Mouse (Mus musculus) forebrain, postnatal 0 days (tissue): ENCODE measurements at regions not wholly inside any gene's neighbourhood (a gene's known extent, or its start where the extent isn't known, plus 50 kb on each side); places are given as distances from the start of the nearest gene placed in this dataset.

Experiments
- ATAC-seq: fragments of 200-750 bp; cut with Nextera tagmentation; 2 replicates; pipeline ENCODE4 v1.8.0; 2017; ENCODE audit warnings: mild to moderate bottlenecking, moderate library complexity
- DNase-seq: peaks from one replicate; pipeline ENCODE4 v3.0.0-alpha.2; 2015
- H3K27ac ChIP-seq: fragments of 300-500 bp; sonication (generic); 2 replicates; pipeline ENCODE4 v1.5.1; 2014; ENCODE audit warnings: low read depth, mild to moderate bottlenecking, antibody characterized with exemption, low read length, moderate library complexity, mixed read lengths
- H3K27me3 ChIP-seq: fragments of 300-500 bp; sonication (generic); 2 replicates; pipeline ENCODE4 v1.6.1; 2014; ENCODE audit warnings: mild to moderate bottlenecking, low read length, mixed read lengths; ENCODE audit not compliant: insufficient read depth
- H3K36me3 ChIP-seq: fragments of 300-500 bp; sonication (generic); 2 replicates; pipeline ENCODE4 v1.6.1; 2014; ENCODE audit warnings: mild to moderate bottlenecking, moderate library complexity; ENCODE audit not compliant: insufficient read depth
- H3K4me1 ChIP-seq: fragments of 300-500 bp; sonication (generic); 2 replicates; pipeline ENCODE4 v1.6.1; 2014; ENCODE audit warnings: antibody characterized with exemption; ENCODE audit not compliant: insufficient read depth
- H3K4me2 ChIP-seq: fragments of 300-500 bp; sonication (generic); 2 replicates; pipeline ENCODE4 v1.6.1; 2014; ENCODE audit warnings: low read depth, mild to moderate bottlenecking, moderate library complexity
- H3K4me3 ChIP-seq: fragments of 300-500 bp; sonication (generic); 2 replicates; pipeline ENCODE4 v1.5.1; 2014; ENCODE audit warnings: low read depth, low read length, mixed read lengths
- H3K9ac ChIP-seq: fragments of 300-500 bp; sonication (generic); 2 replicates; pipeline ENCODE4 v1.6.1; 2014; ENCODE audit warnings: mild to moderate bottlenecking
- H3K9me3 ChIP-seq: fragments of 300-500 bp; sonication (generic); 2 replicates; pipeline ENCODE4 v1.6.1; 2016; ENCODE audit warnings: low read length
- CTCF ChIP-seq: sonication (generic); IDR thresholded peaks from 2 replicates; pipeline ENCODE4 v1.5.1; 2016; ENCODE audit warnings: antibody characterized with exemption, control low read depth, low read depth
- WGBS: fragments of 180-500 bp; shearing (Covaris S2); extraction: QIAGEN DNeasy Blood & Tissue Kit; methylation state at CpG from one replicate; pipeline ENCODE4 v1.1.7; 2014; 5-methylcytosine and 5-hydroxymethylcytosine counted together

- ATAC-seq: no peak
- H3K27ac ChIP-seq: no peak overlapping the region
These were observed 92.3 kb upstream of the Map1b start for GRCm38 (mm10) chr13:99608591-99608990.

GRCm38 (mm10) chr13:99607208-99607607 is 90.9 kb upstream of the Map1b start:
- H3K4me3 ChIP-seq: no peak overlapping the region
- no peak overlapping the region for H3K9ac ChIP-seq
- DNase-seq (no peak), ATAC-seq (no peak)
- H3K4me2 ChIP-seq: no peak overlapping the region
- H3K27ac ChIP-seq: no peak overlapping the region
- H3K9me3 ChIP-seq: no peaks in the 10 kb centered on the region
- no peaks in the 10 kb centered on the region for H3K36me3 ChIP-seq
- peaks cover 5% of the 10 kb centered on the region; the same call in 1 of the 2 replicates for H3K4me1 ChIP-seq
- WGBS: 84% methylated on average over 6 of the region's 6 CpGs
- no peaks in the 10 kb centered on the region for H3K27me3 ChIP-seq
- no peak for TF ChIP-seq CTCF

More at GRCm38 (mm10) chr13:99608591-99608990, 92.3 kb upstream of the Map1b start:
- no peak for DNase-seq
- WGBS: 42% methylated on average over 5 of the region's 5 CpGs
- peaks cover 5% of the 10 kb centered on the region; the same call in 1 of the 2 replicates for H3K4me1 ChIP-seq
- no peak overlapping the region for H3K9ac ChIP-seq
- H3K9me3 ChIP-seq: no peaks in the 10 kb centered on the region
- no peaks in the 10 kb centered on the region for H3K36me3 ChIP-seq
- no peak for TF ChIP-seq CTCF
- H3K4me3 ChIP-seq: no peak overlapping the region
- H3K4me2 ChIP-seq: no peak overlapping the region
- H3K27me3 ChIP-seq: no peaks in the 10 kb centered on the region

- Histone ChIP-seq H3K9ac (no peak overlapping the region), H3K36me3 (no peaks in the 10 kb centered on the region), H3K4me1 (peaks cover 5% of the 10 kb centered on the region; the same call in 1 of the 2 replicates), H3K4me3 (no peak overlapping the region), H3K27me3 (no peaks in the 10 kb centered on the region), H3K4me2 (no peak overlapping the region), H3K9me3 (no peaks in the 10 kb centered on the region), H3K27ac (no peak overlapping the region)
- ATAC-seq (no peak), DNase-seq (no peak)
- WGBS: 38% methylated on average over 1 of the region's 1 CpGs
- peak; percentile 38 for TF ChIP-seq CTCF
These were observed 90.3 kb upstream of the Map1b start for GRCm38 (mm10) chr13:99606606-99606990.

GRCm38 (mm10) chr13:99605866-99606605 is 89.7 kb upstream of the Map1b start:
- no peak overlapping the region for H3K4me2 ChIP-seq
- no peak overlapping the region for H3K4me3 ChIP-seq
- no peak overlapping the region for H3K27ac ChIP-seq
- peaks cover 5% of the 10 kb centered on the region; the same call in 1 of the 2 replicates for H3K4me1 ChIP-seq
- no peaks in the 10 kb centered on the region for H3K9me3 ChIP-seq
- ATAC-seq (no peak), DNase-seq (no peak)
- no peak overlapping the region for H3K9ac ChIP-seq
- no peaks in the 10 kb centered on the region for H3K36me3 ChIP-seq
- no peak for TF ChIP-seq CTCF
- no peaks in the 10 kb centered on the region for H3K27me3 ChIP-seq
- 74% methylated on average over 2 of the region's 2 CpGs for WGBS

- DNase-seq (no peak), ATAC-seq (no peak)
- TF ChIP-seq CTCF: no peak
- no peak overlapping the region for H3K27ac ChIP-seq
- H3K9ac ChIP-seq: no peak overlapping the region
- no peaks in the 10 kb centered on the region for H3K36me3 ChIP-seq
- WGBS: 58% methylated on average over 2 of the region's 2 CpGs
- H3K4me3 ChIP-seq: no peak overlapping the region
- H3K27me3 ChIP-seq: no peaks in the 10 kb centered on the region
- no peak overlapping the region for H3K4me2 ChIP-seq
- no peaks in the 10 kb centered on the region for H3K9me3 ChIP-seq
- peaks cover 6% of the 10 kb centered on the region; the same call in 1 of the 2 replicates for H3K4me1 ChIP-seq
These were observed 81.6 kb upstream of the Map1b start for GRCm38 (mm10) chr13:99597891-99598290.

- H3K9me3 ChIP-seq: no peaks in the 10 kb centered on the region
- no peak overlapping the region for H3K9ac ChIP-seq
- H3K4me2 ChIP-seq: no peak overlapping the region
- H3K36me3 ChIP-seq: no peaks in the 10 kb centered on the region
- WGBS: 25% methylated on average over 17 of the region's 17 CpGs
- no peaks in the 10 kb centered on the region for H3K27me3 ChIP-seq
- no peak overlapping the region for H3K27ac ChIP-seq
- peaks cover 12% of the 10 kb centered on the region; the same call in 1 of the 2 replicates for H3K4me1 ChIP-seq
- DNase-seq (no peak), ATAC-seq (peak; percentile 77)
- no peak for TF ChIP-seq CTCF
- H3K4me3 ChIP-seq: no peak overlapping the region
These were observed 77.8 kb upstream of the Map1b start for GRCm38 (mm10) chr13:99593846-99594813.
